Mouse (Mus musculus) ES-E14 (cell line): ENCODE measurements at regions not wholly inside any gene's neighbourhood (a gene's known extent, or its start where the extent isn't known, plus 50 kb on each side); places are given as distances from the start of the nearest gene placed in this dataset.

Experiments used
- CHD2 ChIP-seq: IDR thresholded peaks from 2 replicates; pipeline ENCODE4 v1.6.1; 2014; ENCODE audit warnings: mild to moderate bottlenecking, low read depth, low read length, inconsistent platforms
- MAFK ChIP-seq: IDR thresholded peaks from 2 replicates; pipeline ENCODE4 v1.6.1; 2014; ENCODE audit warnings: mild to moderate bottlenecking, low read depth, low read length, inconsistent platforms; ENCODE audit not compliant: insufficient read depth
- ZNF384 ChIP-seq: IDR thresholded peaks from 2 replicates; pipeline ENCODE4 v1.6.1; 2012; ENCODE audit warnings: low read depth, low read length, inconsistent platforms

- no peak for TF ChIP-seq CHD2
- TF ChIP-seq ZNF384, result no peak
- no peak for TF ChIP-seq MAFK
Measured at GRCm38 (mm10) chr1:92361677-92362076, 112.0 kb downstream of the Ndufa10 start.
